Mouse (Mus musculus) hindbrain, embryonic 12.5 days (tissue): Measurements from ENCODE around the gene Prelp. TPM values are rescaled to one million over a fixed set of nuclear protein-coding genes. Genes with fewer than 3 reads are reported as not detected.

Experiments
- ATAC-seq: fragments of 200-750 bp; cut with Nextera tagmentation; 2 replicates; pipeline ENCODE4 v1.8.0; 2017; ENCODE audit warnings: moderate TSS enrichment; ENCODE audit not compliant: low FRiP score
- H3K27ac ChIP-seq: fragments of 300-500 bp; sonication (generic); 2 replicates; pipeline ENCODE4 v1.5.1; 2016; ENCODE audit warnings: mild to moderate bottlenecking
- H3K27me3 ChIP-seq: fragments of 300-500 bp; sonication (generic); 2 replicates; pipeline ENCODE4 v1.6.1; 2016; ENCODE audit warnings: mild to moderate bottlenecking
- H3K36me3 ChIP-seq: fragments of 300-500 bp; sonication (generic); 2 replicates; pipeline ENCODE4 v1.6.1; 2016; ENCODE audit warnings: mild to moderate bottlenecking
- H3K4me1 ChIP-seq: fragments of 300-500 bp; sonication (generic); 2 replicates; pipeline ENCODE4 v1.6.1; 2016
- H3K4me2 ChIP-seq: fragments of 300-500 bp; sonication (generic); replicated peaks from 2 replicates; pipeline ENCODE4 v1.6.1; 2016; ENCODE audit warnings: mild to moderate bottlenecking
- H3K4me3 ChIP-seq: fragments of 300-500 bp; sonication (generic); 2 replicates; pipeline ENCODE4 v1.5.1; 2016; ENCODE audit warnings: mild to moderate bottlenecking
- H3K9ac ChIP-seq: fragments of 300-500 bp; sonication (generic); 2 replicates; pipeline ENCODE4 v1.6.1; 2016; ENCODE audit warnings: mild to moderate bottlenecking, moderate library complexity
- H3K9me3 ChIP-seq: fragments of 300-500 bp; sonication (generic); replicated peaks from 2 replicates; pipeline ENCODE4 v1.6.1; 2016; ENCODE audit warnings: mild to moderate bottlenecking
- WGBS: fragments of 180-500 bp; shearing (Covaris S2); methylation state at CpG from one replicate; pipeline ENCODE4 v1.1.7; 2016; 5-methylcytosine and 5-hydroxymethylcytosine counted together
- polyA plus RNA-seq: library from polyadenylated mRNA; unstranded; fragments of >200 nt; fragmentation: Nextera tagmentation; extraction: Ambion mirVana; gene quantifications from 2 replicates; pipeline ENCODE4 v1.2.1, GENCODE M21; 2016

Gene Prelp
- polyA plus RNA-seq, 1 experiment from 2014 or later, result 7.2 TPM

DNA sequence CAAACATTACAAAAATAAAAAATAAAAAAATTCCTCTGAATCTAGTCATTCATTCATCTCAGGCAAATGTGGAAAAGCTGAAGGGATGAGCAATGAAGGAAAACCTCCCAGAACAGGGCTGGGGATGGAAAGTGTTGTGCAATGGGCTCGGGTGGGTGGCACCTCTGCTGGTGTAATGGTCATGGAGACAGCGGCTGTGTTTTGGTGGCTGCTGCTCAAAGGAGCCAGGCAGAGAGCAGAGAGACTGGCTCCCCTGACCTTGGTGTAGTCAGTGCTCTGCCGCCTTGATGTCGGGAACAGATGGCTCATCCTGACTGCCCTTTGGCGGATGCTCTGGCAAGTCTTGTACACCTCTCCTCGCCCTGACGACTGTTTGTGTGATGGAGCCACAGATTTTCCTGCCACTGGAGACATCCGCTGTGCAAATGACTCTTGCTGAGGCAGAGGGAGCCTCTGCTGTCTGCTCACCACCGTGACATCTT, 32.1 kb upstream of the Prelp start:
- H3K27ac ChIP-seq, result no peak overlapping the region; the same call in 1 of the 2 replicates
- WGBS, result 50% methylated on average over 9 of the region's 9 CpGs
- ATAC-seq, result no peak

DNA sequence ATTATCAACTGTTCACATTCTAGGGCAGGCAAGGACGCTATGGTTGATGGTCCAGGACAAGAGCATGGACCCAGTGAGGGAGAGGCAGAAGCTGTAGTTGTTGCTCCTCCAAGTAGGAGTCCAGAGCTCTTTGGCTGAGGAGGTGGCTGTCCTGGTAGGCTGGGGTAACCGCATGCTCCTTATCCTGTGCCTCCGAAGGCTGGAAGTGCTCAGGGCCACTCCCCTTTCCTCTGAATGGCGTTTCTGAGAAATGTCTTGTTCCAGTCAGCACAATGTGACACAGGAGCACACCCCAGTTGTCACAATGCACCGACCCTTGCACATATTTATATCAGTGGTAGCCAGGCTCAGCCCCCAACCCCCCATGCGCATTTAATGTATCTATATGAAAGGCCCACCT, 30.4 kb upstream of the Prelp start:
- WGBS, result 63% methylated on average over 6 of the region's 6 CpGs
- Histone ChIP-seq H3K27ac (no peak overlapping the region), H3K9ac (no peak overlapping the region)

More for the DNA sequence above, 32.1 kb upstream of the Prelp start:
- Histone ChIP-seq H3K9me3 (no peaks in the 10 kb centered on the region), H3K4me1 (peaks cover 9% of the 10 kb centered on the region; the same call in 1 of the 2 replicates), H3K4me3 (no peak overlapping the region), H3K4me2 (no peak overlapping the region), H3K36me3 (no peaks in the 10 kb centered on the region), H3K9ac (no peak overlapping the region; the same call in 1 of the 2 replicates), H3K27me3 (no peaks in the 10 kb centered on the region)

GRCm38 (mm10) chr1:133950061-133950782, 29.0 kb upstream of the Prelp start:
- Histone ChIP-seq H3K4me2 (no peak overlapping the region), H3K27me3 (no peaks in the 10 kb centered on the region), H3K4me1 (peaks cover 9% of the 10 kb centered on the region; the same call in 1 of the 2 replicates), H3K36me3 (no peaks in the 10 kb centered on the region), H3K4me3 (no peak overlapping the region), H3K9ac (no peak overlapping the region), H3K27ac (no peak overlapping the region), H3K9me3 (no peaks in the 10 kb centered on the region)
- WGBS, result 74% methylated on average over 7 of the region's 7 CpGs
- ATAC-seq, result no peak

More for the DNA sequence above, 30.4 kb upstream of the Prelp start:
- Histone ChIP-seq H3K4me3 (no peak overlapping the region), H3K9me3 (no peaks in the 10 kb centered on the region), H3K4me2 (no peak overlapping the region), H3K27me3 (no peaks in the 10 kb centered on the region), H3K36me3 (no peaks in the 10 kb centered on the region), H3K4me1 (peaks cover 9% of the 10 kb centered on the region; the same call in 1 of the 2 replicates)
- ATAC-seq, result no peak

DNA sequence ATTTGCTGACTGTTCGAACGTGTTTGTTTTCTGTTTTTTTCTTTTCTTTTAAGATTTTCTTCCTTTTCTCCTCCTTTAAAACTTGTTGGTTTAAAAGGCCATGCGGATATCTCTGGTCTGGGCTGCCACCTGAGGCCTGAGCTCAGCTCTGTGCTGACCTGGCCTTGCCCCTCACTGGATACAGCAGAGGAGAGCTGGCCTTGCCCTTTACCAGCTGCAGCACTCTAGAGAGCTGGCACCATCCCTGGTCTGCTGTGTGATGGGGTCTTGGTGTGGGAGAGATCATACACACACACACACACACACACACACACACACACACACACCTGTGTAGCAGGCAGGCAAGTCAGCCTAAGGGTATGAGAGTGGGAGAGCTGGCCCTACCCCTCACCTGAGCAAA, 23.9 kb upstream of the Prelp start:
- no peak for ATAC-seq
- Histone ChIP-seq H3K36me3 (no peaks in the 10 kb centered on the region), H3K4me3 (no peak overlapping the region), H3K27ac (no peak overlapping the region), H3K4me1 (peaks cover 7% of the 10 kb centered on the region; the same call in 1 of the 2 replicates), H3K9ac (no peak overlapping the region), H3K9me3 (no peaks in the 10 kb centered on the region), H3K27me3 (no peaks in the 10 kb centered on the region), H3K4me2 (no peak overlapping the region)
- 88% methylated on average over 3 of the region's 3 CpGs for WGBS

DNA sequence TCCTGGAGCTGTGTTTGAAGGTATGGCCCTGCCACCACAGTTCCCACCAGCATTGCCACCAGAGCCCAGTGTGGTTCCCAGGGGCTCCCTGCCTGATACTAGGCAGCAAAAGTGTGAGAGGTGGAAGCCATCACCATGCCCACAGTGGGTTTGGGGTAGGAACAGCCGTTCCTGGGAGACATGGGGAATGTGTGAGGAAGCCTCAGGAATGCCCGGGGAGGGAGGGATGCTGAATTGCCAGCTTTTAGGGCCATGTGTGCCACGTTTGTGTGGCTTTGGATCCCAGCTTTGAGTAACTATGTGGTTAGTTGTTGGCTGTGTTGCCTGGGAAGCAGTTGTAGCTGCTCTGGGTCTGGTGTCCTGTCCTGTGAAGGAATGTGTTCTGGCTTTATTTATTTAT, 20.7 kb upstream of the Prelp start:
- Histone ChIP-seq H3K4me2 (no peak overlapping the region), H3K27ac (no peak overlapping the region), H3K4me3 (no peak overlapping the region), H3K9me3 (no peaks in the 10 kb centered on the region), H3K27me3 (no peaks in the 10 kb centered on the region), H3K4me1 (peaks cover 7% of the 10 kb centered on the region; the same call in 1 of the 2 replicates), H3K36me3 (no peaks in the 10 kb centered on the region), H3K9ac (no peak overlapping the region)
- ATAC-seq, result no peak
- WGBS, result 77% methylated on average over 3 of the region's 3 CpGs

DNA sequence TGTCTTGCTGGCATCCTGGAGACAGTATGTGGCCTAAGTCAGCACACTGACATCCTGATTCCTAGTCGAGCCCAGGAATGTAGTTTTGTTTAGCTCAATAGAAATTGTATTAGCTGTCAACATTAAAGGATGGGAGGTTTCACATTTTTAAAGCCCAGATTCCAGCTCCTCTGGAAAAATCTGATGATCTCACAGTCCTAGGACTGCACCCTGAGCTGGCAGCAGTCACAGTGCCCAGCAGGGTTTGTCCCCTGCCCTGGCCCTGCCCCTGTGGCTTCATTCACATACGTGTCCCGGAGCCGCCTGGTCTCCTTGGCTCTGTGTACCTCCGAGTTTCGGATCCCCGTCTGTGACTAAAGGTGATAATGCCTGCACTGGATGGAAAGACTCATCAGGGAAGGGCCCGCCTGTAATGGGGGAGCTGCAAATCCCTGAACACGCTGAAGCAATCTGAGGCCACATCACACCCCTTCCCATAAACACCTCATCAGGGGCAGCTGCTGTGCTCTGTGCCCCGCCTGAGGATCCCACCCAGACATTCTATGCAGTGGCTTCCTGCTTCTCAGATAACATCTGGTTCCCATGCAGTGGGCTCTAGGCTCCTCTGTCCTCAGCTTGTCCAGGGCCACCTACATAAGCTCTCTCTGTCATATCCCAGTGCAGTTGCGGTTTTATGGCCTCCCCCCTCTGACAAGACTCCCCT, 20.1 kb upstream of the Prelp start:
- no peaks in the 10 kb centered on the region for H3K36me3 ChIP-seq
- no peak for ATAC-seq
- H3K9me3 ChIP-seq, result no peaks in the 10 kb centered on the region
- peaks cover 7% of the 10 kb centered on the region; the same call in 1 of the 2 replicates for H3K4me1 ChIP-seq
- WGBS, result 77% methylated on average over 11 of the region's 11 CpGs
- H3K27ac ChIP-seq, result no peak overlapping the region
- H3K4me3 ChIP-seq, result no peak overlapping the region
- H3K9ac ChIP-seq, result no peak overlapping the region
- H3K4me2 ChIP-seq, result no peak overlapping the region
- no peaks in the 10 kb centered on the region for H3K27me3 ChIP-seq

GRCm38 (mm10) chr1:133940481-133941092, 19.4 kb upstream of the Prelp start:
- H3K4me2 ChIP-seq, result no peak overlapping the region
- H3K4me3 ChIP-seq, result no peak overlapping the region
- H3K4me1 ChIP-seq, result peaks cover 7% of the 10 kb centered on the region; the same call in 1 of the 2 replicates
- H3K36me3 ChIP-seq, result no peaks in the 10 kb centered on the region
- H3K9ac ChIP-seq, result no peak overlapping the region
- no peak for ATAC-seq
- no peaks in the 10 kb centered on the region for H3K27me3 ChIP-seq
- H3K9me3 ChIP-seq, result no peaks in the 10 kb centered on the region
- H3K27ac ChIP-seq, result no peak overlapping the region
- WGBS, result 82% methylated on average over 3 of the region's 3 CpGs

- no peaks in the 10 kb centered on the region for H3K9me3 ChIP-seq
- no peaks in the 10 kb centered on the region for H3K27me3 ChIP-seq
- ATAC-seq, result no peak
- no peak overlapping the region for H3K9ac ChIP-seq
- WGBS, result 84% methylated on average over 8 of the region's 8 CpGs
- no peak overlapping the region for H3K4me3 ChIP-seq
- H3K4me1 ChIP-seq, result peaks cover 7% of the 10 kb centered on the region; the same call in 1 of the 2 replicates
- no peaks in the 10 kb centered on the region for H3K36me3 ChIP-seq
- no peak overlapping the region for H3K27ac ChIP-seq
- H3K4me2 ChIP-seq, result no peak overlapping the region
Observed at GRCm38 (mm10) chr1:133939708-133940107, 18.5 kb upstream of the Prelp start.

- Histone ChIP-seq H3K9ac (no peak overlapping the region), H3K4me1 (peaks cover 5% of the 10 kb centered on the region; the same call in 1 of the 2 replicates), H3K27ac (no peak overlapping the region), H3K4me2 (no peak overlapping the region), H3K27me3 (no peaks in the 10 kb centered on the region), H3K4me3 (no peak overlapping the region), H3K9me3 (no peaks in the 10 kb centered on the region), H3K36me3 (no peaks in the 10 kb centered on the region)
- 92% methylated on average over 3 of the region's 3 CpGs for WGBS
- ATAC-seq, result no peak
Observed at GRCm38 (mm10) chr1:133936169-133936568, 15.0 kb upstream of the Prelp start.

GRCm38 (mm10) chr1:133934354-133934963, 13.2 kb upstream of the Prelp start:
- H3K4me3 ChIP-seq, result no peak overlapping the region
- 72% methylated on average over 10 of the region's 10 CpGs for WGBS
- H3K27ac ChIP-seq, result no peak overlapping the region
- no peaks in the 10 kb centered on the region for H3K27me3 ChIP-seq
- peaks cover 5% of the 10 kb centered on the region; the same call in 1 of the 2 replicates for H3K4me1 ChIP-seq
- no peak overlapping the region for H3K9ac ChIP-seq
- H3K4me2 ChIP-seq, result no peak overlapping the region
- no peaks in the 10 kb centered on the region for H3K9me3 ChIP-seq
- no peak for ATAC-seq
- H3K36me3 ChIP-seq, result no peaks in the 10 kb centered on the region

- peaks cover 5% of the 10 kb centered on the region; the same call in 1 of the 2 replicates for H3K4me1 ChIP-seq
- H3K9me3 ChIP-seq, result no peaks in the 10 kb centered on the region
- 65% methylated on average over 14 of the region's 14 CpGs for WGBS
- no peak overlapping the region for H3K9ac ChIP-seq
- no peak overlapping the region for H3K4me3 ChIP-seq
- H3K36me3 ChIP-seq, result no peaks in the 10 kb centered on the region
- no peak overlapping the region for H3K4me2 ChIP-seq
- ATAC-seq, result no peak
- H3K27ac ChIP-seq, result no peak overlapping the region
- no peaks in the 10 kb centered on the region for H3K27me3 ChIP-seq
Observed at GRCm38 (mm10) chr1:133933301-133934195, 12.3 kb upstream of the Prelp start.
